Mouse (Mus musculus) erythroblast, embryonic 14.5 days (primary cell): ENCODE measurements around the gene Ube2d2b.

Experiments
- GATA1 ChIP-seq: IDR thresholded peaks from 2 replicates; pipeline ENCODE4 v1.6.1; 2012; ENCODE audit warnings: low read length, inconsistent platforms, mixed read lengths
- TAL1 ChIP-seq: IDR thresholded peaks from 3 replicates; pipeline ENCODE4 v1.6.1; 2012; ENCODE audit warnings: low read length, inconsistent platforms, mixed read lengths

DNA sequence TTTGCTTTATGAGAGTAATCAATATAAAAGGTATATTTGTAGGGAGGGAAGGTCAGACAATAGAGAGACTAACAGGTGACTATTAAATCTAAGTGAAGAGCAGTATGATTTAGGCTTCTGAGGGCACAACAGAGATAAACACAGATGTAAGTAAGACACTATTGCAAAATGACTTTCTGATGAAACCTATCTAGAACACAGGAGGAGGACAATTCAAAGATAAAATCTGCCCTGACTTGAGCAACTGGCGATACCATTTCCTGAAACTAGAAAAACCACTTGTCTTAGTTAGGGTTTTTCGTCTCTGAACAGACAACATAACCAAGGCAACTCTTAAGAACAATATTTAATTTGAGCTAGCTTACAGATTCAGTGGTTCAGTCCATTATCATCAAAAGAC lies 25.6 kb downstream of the Ube2d2b start:
- TF ChIP-seq GATA1 (no peak), TAL1 (no peak)
